Mouse (Mus musculus): ENCODE data around the gene Dpysl5. TPM values are rescaled to one million over a fixed set of nuclear protein-coding genes. Genes with fewer than 3 reads are reported as not detected.
A peak's percentile ranks its signal among the peaks of the same experiment; 100 is the strongest.

Gene Dpysl5
- polyA plus RNA-seq, 1 experiment from 2014 or later, result 16.3 TPM

DNA sequence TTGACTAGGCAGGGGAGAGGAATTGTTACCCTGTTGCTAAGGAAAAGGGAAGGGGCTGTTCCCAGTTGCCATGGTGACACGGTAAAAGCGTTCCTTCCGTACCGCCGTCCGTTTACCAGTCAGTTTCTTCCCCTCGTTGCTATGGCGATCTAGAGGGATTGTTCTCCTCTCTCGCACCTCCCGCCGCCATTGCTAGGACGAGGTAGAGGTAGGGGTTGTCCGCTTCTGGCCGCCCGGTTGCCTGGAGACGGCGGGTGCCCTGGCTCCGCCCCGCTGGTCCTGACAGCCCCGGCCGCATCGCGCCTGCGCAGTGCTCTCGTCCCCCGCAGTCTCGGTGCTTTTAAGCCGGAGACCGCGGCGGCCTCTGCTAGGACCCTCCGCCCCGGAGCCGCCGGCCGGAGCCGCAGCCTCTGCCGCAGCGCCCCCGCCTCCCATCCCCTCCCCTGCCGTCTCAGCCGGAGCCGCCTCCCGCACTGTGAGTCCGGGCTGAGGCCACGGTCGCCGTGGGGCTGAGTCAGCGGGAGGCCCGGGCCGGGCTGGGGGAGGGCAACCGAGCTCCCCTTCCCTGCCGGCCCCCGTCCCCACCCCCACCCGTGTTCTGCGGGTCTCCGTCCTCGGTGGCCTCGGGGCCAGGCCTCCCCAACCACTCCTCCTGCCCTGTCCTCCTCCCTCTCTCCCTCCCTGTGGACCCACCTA, 103.2 kb downstream of the Dpysl5 start, which contains the start of gene Mapre3:
Gene Mapre3, plus strand, starts transcription at position 218 of the 696 bp plus-strand sequence.
- H3K9me3 ChIP-seq, result no peaks in the 10 kb centered on the region
- WGBS, result 1% methylated on average over 54 of the region's 59 CpGs
- peak within 1 kb of the TSS; percentile 89 for H3K9ac ChIP-seq
- peak; percentile 96 for ATAC-seq (ENCODE audit: insufficient number of reproducible peaks, insufficient read depth, low FRiP score, low TSS enrichment)
- H3K4me1 ChIP-seq, result peaks cover 18% of the 10 kb centered on the region
- no peaks in the 10 kb centered on the region for H3K36me3 ChIP-seq
- no peaks in the 10 kb centered on the region for H3K27me3 ChIP-seq
- peak within 1 kb of the TSS; percentile 73 for H3K27ac ChIP-seq
- peak within 1 kb of the TSS; percentile 85 for H3K4me3 ChIP-seq
- H3K4me2 ChIP-seq (replicated peaks), result peak within 1 kb of the TSS; percentile 71

DNA sequence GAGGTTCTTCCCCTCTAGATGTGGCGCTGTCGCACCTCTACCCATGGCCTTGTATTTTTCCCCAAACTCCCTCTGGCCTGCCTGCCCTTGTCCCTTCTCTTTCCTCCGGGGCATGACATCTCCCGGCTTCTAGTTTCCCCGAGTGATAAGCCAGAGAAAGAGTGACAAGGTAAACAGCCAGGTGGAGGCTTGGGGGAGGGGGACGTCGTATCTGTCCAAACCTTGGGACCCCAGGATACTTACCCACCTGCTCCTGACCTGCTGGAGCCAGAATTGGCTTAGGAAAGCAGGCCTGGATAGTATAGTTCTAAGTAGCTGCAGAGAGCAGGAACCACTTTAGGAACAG, 103.7 kb downstream of the Dpysl5 start:
- ATAC-seq (ENCODE audit: insufficient number of reproducible peaks, insufficient read depth, low FRiP score, low TSS enrichment), result peak; percentile 69; the same call in 1 of the 2 replicates
- H3K27me3 ChIP-seq, result no peaks in the 10 kb centered on the region
- H3K9ac ChIP-seq, result peak overlapping the region; percentile 89
- peak overlapping the region; percentile 85 for H3K4me3 ChIP-seq
- 2% methylated on average over 7 of the region's 7 CpGs for WGBS
- H3K36me3 ChIP-seq, result no peaks in the 10 kb centered on the region
- peaks cover 18% of the 10 kb centered on the region for H3K4me1 ChIP-seq
- H3K9me3 ChIP-seq, result no peaks in the 10 kb centered on the region
- peak overlapping the region; percentile 71 for H3K4me2 ChIP-seq (replicated peaks)
- no peak overlapping the region for H3K27ac ChIP-seq

DNA sequence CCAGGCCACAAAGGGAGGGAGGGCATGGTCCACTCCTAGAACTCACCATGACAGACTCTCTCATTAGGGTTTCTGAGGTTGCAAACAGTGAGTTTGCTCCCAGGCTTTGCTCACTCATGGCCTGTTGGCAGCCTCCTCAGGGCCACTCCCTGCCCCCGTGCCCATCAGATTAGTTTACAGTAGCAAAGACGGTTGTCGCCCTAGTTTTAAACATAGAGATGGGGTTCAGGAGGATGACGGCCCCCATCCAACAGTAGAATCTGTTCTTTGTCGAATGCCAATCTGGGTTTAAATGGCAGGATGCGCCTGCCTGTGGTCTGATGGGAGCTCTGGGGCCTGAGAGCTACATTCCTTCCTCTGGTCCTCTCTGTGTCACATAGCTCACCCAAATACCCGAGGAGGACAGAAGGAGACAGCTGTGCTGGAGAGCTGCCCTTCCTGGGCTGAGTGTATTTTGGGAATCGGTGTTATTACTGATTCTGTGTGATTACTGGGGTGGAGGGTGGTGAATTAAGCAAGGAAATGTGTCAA, 105.0 kb downstream of the Dpysl5 start:
- Histone ChIP-seq H3K27me3 (no peaks in the 10 kb centered on the region), H3K4me1 (peaks cover 18% of the 10 kb centered on the region), H3K27ac (no peak overlapping the region), H3K9me3 (no peaks in the 10 kb centered on the region), H3K9ac (peak overlapping the region; percentile 24; the same call in 1 of the 2 replicates), H3K4me3 (no peak overlapping the region), H3K36me3 (no peaks in the 10 kb centered on the region), H3K4me2 (replicated peaks) (peak overlapping the region; percentile 21; the same call in 1 of the 2 replicates)
- 75% methylated on average over 8 of the region's 8 CpGs for WGBS
- no peak for ATAC-seq (ENCODE audit: insufficient number of reproducible peaks, insufficient read depth, low FRiP score, low TSS enrichment)

DNA sequence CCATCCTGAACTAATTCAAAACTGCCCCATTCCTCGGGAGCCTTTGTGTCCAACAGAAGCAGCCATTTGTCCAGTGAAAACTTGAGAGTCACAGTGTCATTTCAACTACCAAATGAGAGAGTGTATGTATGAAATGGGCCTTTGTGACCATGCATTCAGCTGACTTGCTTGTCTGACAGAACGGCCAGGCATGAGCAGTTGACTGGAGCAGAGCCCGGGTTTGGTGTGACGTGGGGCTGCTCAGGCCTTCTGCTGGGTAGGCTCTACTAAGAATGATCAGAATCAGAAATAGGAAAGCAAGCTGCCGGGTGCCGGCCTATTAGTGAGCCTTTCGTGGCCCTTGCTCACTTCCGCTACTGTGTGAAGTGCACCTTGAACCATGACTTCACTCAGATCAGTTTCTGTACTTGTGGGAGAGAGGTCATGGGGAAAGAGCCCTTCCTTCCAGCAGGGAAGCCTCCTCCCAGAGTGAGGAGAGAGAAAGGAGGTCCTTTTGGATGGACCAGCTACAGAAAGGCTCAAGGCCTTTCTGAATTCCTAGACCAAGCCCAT, 107.5 kb downstream of the Dpysl5 start:
- Histone ChIP-seq H3K36me3 (no peaks in the 10 kb centered on the region), H3K9ac (no peak overlapping the region), H3K27ac (no peak overlapping the region), H3K27me3 (no peaks in the 10 kb centered on the region), H3K4me2 (replicated peaks) (no peak overlapping the region), H3K4me1 (peaks cover 18% of the 10 kb centered on the region), H3K4me3 (no peak overlapping the region), H3K9me3 (no peaks in the 10 kb centered on the region)
- 84% methylated on average over 8 of the region's 8 CpGs for WGBS
- no peak for ATAC-seq (ENCODE audit: insufficient number of reproducible peaks, insufficient read depth, low FRiP score, low TSS enrichment)

DNA sequence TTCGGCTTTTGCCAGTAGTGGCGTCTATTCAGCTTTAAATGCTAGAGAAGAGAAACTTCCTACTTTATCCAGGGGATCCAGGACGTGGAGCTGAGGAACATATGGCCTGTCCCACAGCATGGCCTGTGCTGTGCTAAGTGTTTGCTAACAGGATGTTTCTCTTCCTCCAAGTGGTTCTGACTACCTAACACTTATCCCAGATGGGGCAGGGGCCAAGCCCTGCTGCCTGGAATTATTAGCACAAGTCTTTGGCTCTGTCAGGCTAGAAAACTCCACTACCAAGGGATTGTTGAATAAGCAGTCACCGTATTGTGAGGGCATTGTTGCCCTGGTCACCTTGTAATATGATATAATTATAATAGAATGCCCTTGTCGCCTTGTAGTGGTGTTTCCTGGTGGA, 111.3 kb downstream of the Dpysl5 start:
- H3K4me2 ChIP-seq (replicated peaks), result no peak overlapping the region
- H3K9me3 ChIP-seq, result no peaks in the 10 kb centered on the region
- H3K4me3 ChIP-seq, result no peak overlapping the region
- H3K27ac ChIP-seq, result no peak overlapping the region
- no peaks in the 10 kb centered on the region for H3K4me1 ChIP-seq
- H3K27me3 ChIP-seq, result no peaks in the 10 kb centered on the region
- 74% methylated on average over 5 of the region's 5 CpGs for WGBS
- H3K9ac ChIP-seq, result no peak overlapping the region
- no peak for ATAC-seq (ENCODE audit: insufficient number of reproducible peaks, insufficient read depth, low FRiP score, low TSS enrichment)
- no peaks in the 10 kb centered on the region for H3K36me3 ChIP-seq

DNA sequence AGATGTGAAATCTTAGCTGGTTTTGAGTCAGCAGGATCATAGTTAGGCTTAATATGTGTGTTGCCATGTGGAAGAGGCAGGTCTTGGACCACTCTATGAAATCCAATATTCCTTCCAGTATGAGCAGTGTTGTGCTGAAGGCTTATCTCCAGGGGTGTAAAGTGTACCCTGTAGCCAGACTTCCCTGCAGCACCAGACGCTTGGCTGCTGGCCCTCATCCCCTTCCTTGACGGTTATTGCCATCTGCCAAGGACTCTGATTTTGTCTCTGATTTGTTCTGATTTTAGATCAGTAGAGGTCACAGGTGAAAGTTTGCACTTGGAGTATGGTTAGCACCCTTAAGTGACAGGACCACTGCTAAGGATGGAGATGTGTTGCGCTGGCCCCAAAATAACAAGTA, 111.7 kb downstream of the Dpysl5 start:
- H3K4me1 ChIP-seq, result no peaks in the 10 kb centered on the region
- H3K4me3 ChIP-seq, result no peak overlapping the region
- no peaks in the 10 kb centered on the region for H3K9me3 ChIP-seq
- H3K4me2 ChIP-seq (replicated peaks), result no peak overlapping the region
- 78% methylated on average over 3 of the region's 3 CpGs for WGBS
- no peak for ATAC-seq (ENCODE audit: insufficient number of reproducible peaks, insufficient read depth, low FRiP score, low TSS enrichment)
- H3K36me3 ChIP-seq, result no peaks in the 10 kb centered on the region
- H3K9ac ChIP-seq, result no peak overlapping the region
- H3K27ac ChIP-seq, result no peak overlapping the region
- no peaks in the 10 kb centered on the region for H3K27me3 ChIP-seq

DNA sequence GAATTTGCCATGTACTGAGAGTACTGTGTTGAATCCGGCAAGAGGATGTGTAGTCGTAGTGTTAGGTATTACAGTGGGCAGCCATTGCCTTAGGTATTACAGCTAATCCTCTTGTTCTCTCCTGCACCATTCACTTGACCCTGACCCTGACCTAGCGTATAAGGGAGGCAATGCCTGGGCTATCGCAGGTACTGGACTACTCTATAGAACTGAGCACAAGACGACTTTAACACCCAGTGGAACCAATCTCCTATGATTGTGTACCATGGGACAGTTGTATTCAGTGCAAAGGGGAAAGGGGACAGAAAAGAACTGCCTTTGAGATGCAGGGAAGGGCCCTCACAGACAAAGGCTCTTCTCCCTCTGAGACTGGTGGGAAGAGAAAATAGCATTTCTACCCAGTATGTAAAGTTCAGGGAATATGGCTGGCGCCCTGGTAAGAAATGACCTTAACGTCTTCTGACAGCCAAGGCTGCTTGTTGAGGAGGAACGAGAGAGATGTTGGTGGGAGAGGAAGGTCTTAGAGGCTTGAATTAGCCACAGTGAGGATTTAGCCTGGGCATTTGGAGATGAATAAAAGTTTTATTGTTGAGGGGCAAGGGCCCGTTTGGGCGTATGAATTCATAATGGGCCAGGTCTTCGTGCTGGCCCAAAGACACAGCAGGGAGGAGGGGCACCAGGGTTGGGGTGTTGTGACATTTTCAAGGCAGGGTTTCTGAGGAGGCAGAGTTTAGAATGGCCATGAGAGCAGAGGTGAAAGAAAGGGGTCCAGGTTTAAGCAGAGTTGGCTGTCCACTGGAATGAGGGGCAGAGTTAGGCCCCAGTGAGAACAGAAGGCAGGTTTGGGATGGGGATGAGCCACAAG, 113.0 kb downstream of the Dpysl5 start:
- WGBS, result 75% methylated on average over 11 of the region's 11 CpGs
- Histone ChIP-seq H3K9me3 (no peaks in the 10 kb centered on the region), H3K4me2 (replicated peaks) (no peak overlapping the region), H3K9ac (no peak overlapping the region), H3K27me3 (no peaks in the 10 kb centered on the region), H3K27ac (no peak overlapping the region), H3K4me1 (no peaks in the 10 kb centered on the region), H3K4me3 (no peak overlapping the region), H3K36me3 (no peaks in the 10 kb centered on the region)
- no peak for ATAC-seq (ENCODE audit: insufficient number of reproducible peaks, insufficient read depth, low FRiP score, low TSS enrichment)

DNA sequence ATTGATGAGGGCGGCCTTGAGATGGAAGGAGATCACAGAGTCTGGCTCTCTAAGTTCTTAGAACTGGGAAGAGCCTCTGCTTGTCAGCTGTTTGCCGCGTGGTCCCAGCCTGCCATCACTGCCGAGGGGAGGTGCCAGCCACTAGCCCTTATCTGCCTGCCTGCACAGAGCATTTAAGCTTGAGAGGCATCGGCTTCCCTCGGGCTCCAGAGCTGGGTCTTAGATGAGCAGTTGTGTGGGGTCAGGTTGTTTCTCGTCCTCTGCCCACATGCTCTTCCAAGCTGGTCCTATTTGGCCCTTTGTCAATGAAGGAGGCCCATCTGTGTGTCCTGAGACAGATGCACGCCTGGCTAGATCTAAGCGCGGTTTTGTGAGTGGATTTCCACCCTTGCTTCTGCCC, 113.8 kb downstream of the Dpysl5 start:
- no peak for ATAC-seq (ENCODE audit: insufficient number of reproducible peaks, insufficient read depth, low FRiP score, low TSS enrichment)
- H3K9ac ChIP-seq, result no peak overlapping the region
- H3K4me2 ChIP-seq (replicated peaks), result no peak overlapping the region
- H3K36me3 ChIP-seq, result no peaks in the 10 kb centered on the region
- 65% methylated on average over 10 of the region's 10 CpGs for WGBS
- H3K4me1 ChIP-seq, result no peaks in the 10 kb centered on the region
- H3K27me3 ChIP-seq, result no peaks in the 10 kb centered on the region
- H3K4me3 ChIP-seq, result no peak overlapping the region
- H3K27ac ChIP-seq, result no peak overlapping the region
- no peaks in the 10 kb centered on the region for H3K9me3 ChIP-seq

DNA sequence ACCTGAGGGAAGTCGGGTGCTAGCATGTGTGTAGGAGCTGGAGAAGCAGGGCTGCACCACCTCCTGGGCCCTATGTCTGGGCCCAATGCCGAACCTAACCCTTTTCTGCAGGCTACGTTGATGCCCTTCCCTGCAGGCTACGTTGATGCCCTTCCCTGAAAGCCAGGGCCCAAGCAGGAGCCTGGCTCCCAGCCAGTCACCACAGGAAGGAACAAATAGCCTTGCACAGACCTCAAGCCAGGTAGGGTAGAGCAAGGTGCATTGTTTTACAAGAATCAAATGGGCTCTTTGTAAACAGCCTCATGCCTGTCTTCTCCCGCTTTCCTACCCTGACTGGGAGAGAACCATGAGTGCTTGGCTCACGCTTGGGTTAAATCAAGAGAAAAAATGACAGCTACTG, 114.5 kb downstream of the Dpysl5 start:
- Histone ChIP-seq H3K9me3 (no peaks in the 10 kb centered on the region), H3K4me2 (replicated peaks) (no peak overlapping the region), H3K36me3 (no peaks in the 10 kb centered on the region), H3K27me3 (no peaks in the 10 kb centered on the region), H3K9ac (no peak overlapping the region), H3K27ac (no peak overlapping the region), H3K4me3 (no peak overlapping the region), H3K4me1 (no peaks in the 10 kb centered on the region)
- 80% methylated on average over 6 of the region's 6 CpGs for WGBS
- ATAC-seq (ENCODE audit: insufficient number of reproducible peaks, insufficient read depth, low FRiP score, low TSS enrichment), result no peak

DNA sequence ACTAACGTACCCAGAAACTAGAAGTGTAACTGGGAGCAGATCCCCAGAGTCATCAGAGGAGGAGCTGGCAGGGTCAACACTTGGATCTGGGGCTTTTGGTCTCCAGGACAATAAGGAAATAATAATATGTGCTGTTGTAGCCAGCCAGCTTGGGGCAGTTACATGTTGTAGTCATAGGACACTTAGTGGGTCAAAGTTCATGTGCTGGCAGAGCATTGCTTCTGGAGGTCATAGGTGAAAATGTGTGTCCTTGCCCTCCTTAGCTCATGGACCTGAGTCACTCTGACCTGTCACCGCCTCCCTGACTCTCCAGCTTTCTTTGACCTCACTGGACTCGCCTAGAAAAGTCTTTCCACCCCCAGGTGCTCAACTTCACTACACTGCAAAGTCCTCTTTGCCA, 122.1 kb downstream of the Dpysl5 start:
- ATAC-seq (ENCODE audit: insufficient number of reproducible peaks, insufficient read depth, low FRiP score, low TSS enrichment), result no peak
- no peaks in the 10 kb centered on the region for H3K9me3 ChIP-seq
- H3K4me1 ChIP-seq, result no peaks in the 10 kb centered on the region
- H3K36me3 ChIP-seq, result peaks cover 12% of the 10 kb centered on the region; the same call in 1 of the 2 replicates
- no peak overlapping the region for H3K9ac ChIP-seq
- 82% methylated on average over 3 of the region's 3 CpGs for WGBS
- no peak overlapping the region for H3K27ac ChIP-seq
- H3K4me3 ChIP-seq, result no peak overlapping the region
- no peak overlapping the region for H3K4me2 ChIP-seq (replicated peaks)
- H3K27me3 ChIP-seq, result no peaks in the 10 kb centered on the region

DNA sequence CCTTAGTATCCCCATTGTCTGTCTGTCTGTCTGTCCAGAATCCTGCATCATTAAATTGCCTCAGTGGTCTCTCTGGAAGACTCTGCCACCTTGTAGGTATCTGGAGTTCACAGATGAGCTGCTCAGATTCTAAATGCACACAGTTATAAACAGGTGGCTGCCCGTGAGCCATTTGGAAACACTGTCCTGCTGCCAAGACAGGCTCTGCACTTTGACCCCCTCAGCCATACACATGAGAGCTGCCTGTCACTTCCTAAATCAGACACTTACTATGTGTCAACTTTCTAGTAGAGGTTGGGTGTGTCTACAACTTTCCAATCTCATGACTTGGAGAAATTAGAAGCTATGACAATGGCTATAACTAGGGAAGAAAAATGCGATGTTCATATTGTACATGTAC, 128.4 kb downstream of the Dpysl5 start:
- Histone ChIP-seq H3K36me3 (peaks cover 12% of the 10 kb centered on the region; the same call in 1 of the 2 replicates), H3K9ac (no peak overlapping the region), H3K9me3 (no peaks in the 10 kb centered on the region), H3K27ac (no peak overlapping the region), H3K4me3 (no peak overlapping the region), H3K4me2 (replicated peaks) (no peak overlapping the region), H3K27me3 (no peaks in the 10 kb centered on the region), H3K4me1 (no peaks in the 10 kb centered on the region)
- WGBS, result 82% methylated on average over 2 of the region's 2 CpGs
- ATAC-seq (ENCODE audit: insufficient number of reproducible peaks, insufficient read depth, low FRiP score, low TSS enrichment), result no peak

Measured in embryonic facial prominence, embryonic 12.5 days (tissue).